Mouse (Mus musculus) cerebellum, adult 2 months (tissue): ENCODE measurements around the gene Gria2.

Experiments used
- CTCF ChIP-seq: fragments of 200-500 bp; IDR thresholded peaks from 2 replicates; pipeline ENCODE4 v1.5.1; 2011; ENCODE audit warnings: low read depth, mild to moderate bottlenecking, control low read depth, low read length, moderate library complexity, borderline replicate concordance; ENCODE audit not compliant: insufficient read depth
- POLR2A ChIP-seq: fragments of 200-500 bp; IDR thresholded peaks from 2 replicates; pipeline ENCODE4 v1.6.1; 2011; ENCODE audit warnings: low read length, control low read depth, borderline replicate concordance; ENCODE audit not compliant: insufficient read depth

GRCm38 (mm10) chr3:80800299-80800994, 2.2 kb downstream of the Gria2 start:
- TF ChIP-seq CTCF, result no peak
- 0 out of 2 replicates have a peak, but pooled peaks have one; percentile 18 for TF ChIP-seq POLR2A
